Mouse (Mus musculus) urinary bladder, postnatal 4 days (tissue): ENCODE measurements around the gene Slc23a4.

Experiments
- DNase-seq, 2 experiments: peaks; one replicate each; pipeline ENCODE4 v3.0.0; 2021 to 2022; ENCODE audit warnings: low spot score in 2 of 2

Gene Slc23a4

DNA sequence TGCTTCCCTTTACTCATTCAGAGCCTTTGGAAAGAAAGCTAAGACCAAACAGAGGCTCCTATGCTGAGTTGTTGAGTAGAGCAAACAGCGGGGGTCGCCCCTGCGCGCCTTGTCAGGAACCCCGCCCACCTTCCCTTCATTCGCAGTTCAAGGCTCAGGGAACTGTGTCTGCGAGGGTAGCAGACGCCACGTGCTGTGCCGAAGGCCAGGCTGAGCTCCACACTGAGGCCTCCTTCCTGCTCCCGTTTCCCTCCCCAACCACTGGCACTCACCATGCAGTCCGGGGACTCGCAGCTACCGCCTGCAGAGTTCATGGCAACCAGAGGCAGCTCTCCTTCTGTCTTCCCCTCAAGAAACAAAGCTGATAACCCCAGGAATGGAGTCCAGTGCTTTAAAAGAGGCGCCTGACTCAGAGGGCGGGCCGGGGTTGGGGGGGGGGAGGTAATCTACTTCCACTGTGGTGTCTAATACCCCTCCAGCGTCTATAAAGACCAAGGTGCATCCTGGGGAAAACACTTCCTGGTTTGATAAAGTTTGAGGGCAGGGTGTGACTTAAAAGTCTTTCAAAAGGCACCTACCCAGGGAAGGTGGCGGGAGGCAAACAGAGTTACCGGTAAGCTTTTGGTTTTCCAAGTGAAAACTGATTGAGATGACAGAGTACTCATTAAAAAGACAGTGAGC, at the start of gene Slc23a4:
Gene Slc23a4 (minus strand): TSS at position 324 of the 681 bp plus-strand sequence.
- DNase-seq: no peak

DNA sequence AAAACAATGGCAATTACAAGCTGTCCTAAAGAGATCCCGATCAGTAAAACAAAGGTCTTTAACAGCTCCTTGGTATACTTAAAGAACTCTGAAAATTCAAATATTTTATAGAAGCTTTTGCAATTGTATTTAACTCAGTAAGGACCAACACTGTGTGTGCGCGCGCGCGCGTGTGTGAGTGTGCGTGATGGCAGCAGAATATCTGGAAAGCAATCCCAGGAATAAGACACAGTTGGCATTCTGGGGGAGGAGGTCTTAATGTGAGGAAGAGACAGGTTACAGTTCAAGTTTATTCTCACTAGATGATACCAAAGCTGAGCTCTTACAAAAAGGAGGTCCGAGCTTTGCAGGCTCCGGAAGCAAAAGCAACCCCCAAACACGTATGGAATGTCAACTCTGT, 45.1 kb upstream of the Slc23a4 start:
- no peak for DNase-seq

DNA sequence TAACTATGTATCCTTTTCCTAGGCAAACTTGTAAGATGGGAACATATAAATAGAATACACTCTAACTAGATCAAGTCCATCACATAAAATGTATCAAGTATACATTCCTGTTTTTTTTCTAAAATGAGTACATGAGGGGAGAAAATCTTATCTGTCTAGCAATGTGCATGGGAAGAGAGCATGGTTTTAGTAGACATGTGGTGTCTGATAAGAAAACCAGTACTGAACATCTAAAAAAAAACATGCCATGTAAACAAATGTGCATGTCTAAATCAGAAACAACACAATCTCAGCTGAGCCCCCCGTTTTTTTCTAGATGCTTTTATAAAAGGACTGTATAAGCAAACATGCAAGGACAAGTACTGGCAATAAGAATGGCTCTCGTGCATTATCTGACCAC, 44.5 kb upstream of the Slc23a4 start:
- DNase-seq: no peak

- DNase-seq: no peak
These were observed 42.6 kb upstream of the Slc23a4 start for GRCm38 (mm10) chr6:35030811-35031210.

DNA sequence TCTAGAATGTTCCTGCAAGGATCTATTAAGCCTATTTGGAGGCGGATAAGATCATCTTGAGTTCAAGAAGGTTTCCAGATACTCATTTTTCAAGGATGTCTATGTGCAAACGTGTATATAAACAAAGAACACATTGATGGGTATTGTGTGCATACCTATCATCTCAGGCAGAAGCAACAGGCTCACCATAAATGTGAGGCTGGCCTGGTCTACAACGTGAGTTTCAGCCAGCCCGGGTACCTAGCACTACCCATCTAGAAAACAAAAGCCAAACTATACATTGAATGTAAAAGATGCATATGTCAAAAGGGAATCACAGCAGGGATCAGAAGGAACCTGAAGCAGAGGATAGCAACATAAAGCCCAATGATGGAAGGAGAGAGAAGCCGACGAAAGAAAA, 42.0 kb upstream of the Slc23a4 start:
- no peak for DNase-seq

DNA sequence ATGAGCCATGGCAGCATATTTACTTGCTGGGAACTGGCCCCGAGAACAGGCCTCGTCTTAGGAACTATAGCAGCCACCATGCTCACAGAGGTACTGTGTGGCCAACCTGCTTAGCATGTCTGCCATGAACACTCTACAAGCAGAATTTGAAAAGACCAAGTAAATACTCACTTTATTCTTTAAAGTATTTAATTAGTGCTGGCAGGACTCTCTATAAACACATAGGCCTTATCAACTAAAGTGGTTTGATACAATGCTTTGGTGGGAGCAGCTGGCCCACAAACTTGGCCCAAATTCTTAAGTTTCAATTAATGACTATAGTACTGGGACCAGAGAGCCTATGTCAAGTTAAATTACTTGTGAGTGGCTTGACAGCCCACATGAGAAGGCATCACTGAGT, 39.8 kb upstream of the Slc23a4 start:
- DNase-seq: no peak

GRCm38 (mm10) chr6:35027257-35027656, 39.1 kb upstream of the Slc23a4 start:
- no peak for DNase-seq

DNA sequence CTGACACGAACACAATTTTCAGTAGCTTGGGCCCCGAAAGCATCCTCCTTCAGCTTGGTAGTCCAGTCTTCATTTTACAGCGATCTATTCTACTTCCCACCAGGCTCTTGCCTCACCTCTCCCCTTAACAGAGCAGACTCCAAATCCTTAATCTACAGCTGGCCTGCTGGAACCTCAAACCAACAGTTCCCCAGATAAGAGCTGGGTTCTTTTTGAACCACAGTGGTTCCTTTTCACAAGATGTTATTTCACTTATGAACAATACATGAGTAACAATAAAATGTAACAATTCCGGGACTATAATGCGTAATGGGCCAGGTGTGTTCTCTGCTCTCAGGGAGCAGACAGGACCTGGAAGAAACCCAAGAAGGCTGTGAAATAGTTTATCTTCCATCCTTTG, 28.4 kb upstream of the Slc23a4 start:
- no peak for DNase-seq

GRCm38 (mm10) chr6:35011953-35012352, 23.7 kb upstream of the Slc23a4 start:
- no peak for DNase-seq

DNA sequence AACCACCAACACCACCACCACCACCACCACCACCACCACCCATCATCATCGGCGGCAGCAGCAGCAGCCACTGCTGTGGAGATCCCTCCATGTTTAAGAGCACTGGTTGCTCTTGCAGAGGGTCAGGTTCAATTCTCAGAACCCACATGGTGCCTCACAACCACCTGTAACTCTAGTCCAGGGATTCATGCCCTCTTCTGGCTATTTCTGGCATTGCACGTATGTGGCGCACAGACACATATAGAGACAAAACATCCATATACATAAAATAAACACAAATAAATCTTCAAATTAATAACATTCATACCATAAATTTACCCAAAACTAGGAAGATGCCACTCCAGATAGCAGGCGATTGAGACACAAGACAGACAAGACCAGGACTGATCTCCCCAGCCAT, 22.5 kb upstream of the Slc23a4 start:
- DNase-seq: peak in 1 of 2 experiments; percentile 49

GRCm38 (mm10) chr6:35002261-35002669, 14.1 kb upstream of the Slc23a4 start:
- no peak for DNase-seq

DNA sequence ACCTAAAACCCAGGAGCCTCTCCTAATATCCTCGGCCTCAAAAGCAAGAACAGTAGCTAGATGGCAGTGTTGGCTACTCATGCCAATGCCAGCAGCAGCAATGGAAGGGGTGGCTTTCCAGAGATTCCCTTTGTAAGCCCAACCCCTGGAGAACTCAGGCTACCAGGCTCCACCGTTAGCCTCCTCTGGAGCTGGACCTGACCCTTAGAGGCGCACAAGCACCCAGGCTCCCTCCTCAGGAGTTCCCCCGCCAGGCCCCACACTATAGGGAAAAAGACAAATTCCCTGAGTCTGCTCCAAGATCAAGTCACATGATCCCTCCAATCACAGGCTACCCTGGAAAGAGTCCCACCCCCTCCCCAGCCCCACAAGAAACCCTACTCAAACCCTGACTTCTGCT, 10.9 kb upstream of the Slc23a4 start:
- DNase-seq: no peak

GRCm38 (mm10) chr6:34996496-34996895, 8.3 kb upstream of the Slc23a4 start:
- no peak for DNase-seq

DNA sequence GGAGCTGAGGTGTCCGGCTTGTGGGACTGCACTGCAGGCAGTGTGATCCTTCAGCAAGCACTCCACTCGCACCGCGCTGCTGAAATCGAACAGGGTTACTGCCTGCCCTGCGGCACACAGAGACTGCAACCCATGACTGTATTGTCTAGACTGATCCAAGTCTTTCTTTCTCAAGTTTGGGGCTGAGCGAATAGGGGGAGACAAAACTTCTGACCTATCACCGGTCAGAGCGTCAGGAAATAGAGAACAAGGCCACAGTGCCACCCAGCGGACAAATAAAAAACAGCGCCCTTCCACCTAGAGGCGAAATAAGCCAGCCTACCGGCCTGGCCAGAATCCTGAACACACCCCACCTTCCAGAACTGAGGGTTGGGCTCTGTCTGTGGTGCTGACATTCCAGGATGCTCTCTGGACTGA, 7.1 kb upstream of the Slc23a4 start:
- DNase-seq: peak; percentile 77 to 88

GRCm38 (mm10) chr6:34994692-34995091, 6.5 kb upstream of the Slc23a4 start:
- DNase-seq: no peak

GRCm38 (mm10) chr6:34989263-34989662, 1.1 kb upstream of the Slc23a4 start:
- DNase-seq: no peak

GRCm38 (mm10) chr6:34987085-34987645, 1.0 kb downstream of the Slc23a4 start:
- no peak for DNase-seq

DNA sequence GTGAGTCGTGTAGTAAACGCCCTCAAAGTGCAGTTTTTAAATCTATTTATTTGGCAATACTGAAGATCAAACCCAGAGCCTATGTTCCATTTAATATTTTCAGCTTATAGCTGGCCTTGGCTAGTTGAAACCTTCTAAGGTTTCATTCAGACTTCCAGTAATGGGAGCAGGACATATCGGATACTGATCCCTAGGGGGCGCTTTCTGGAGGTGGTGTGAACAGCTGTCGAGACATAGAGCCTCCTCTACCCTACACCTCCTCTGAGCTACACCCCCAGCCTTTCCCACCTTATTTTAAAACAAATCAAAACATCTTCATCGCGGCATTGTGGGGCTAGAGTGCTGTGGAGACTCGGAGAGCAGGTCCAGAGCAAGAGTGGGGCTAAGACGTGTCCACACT, 7.5 kb downstream of the Slc23a4 start:
- no peak for DNase-seq

DNA sequence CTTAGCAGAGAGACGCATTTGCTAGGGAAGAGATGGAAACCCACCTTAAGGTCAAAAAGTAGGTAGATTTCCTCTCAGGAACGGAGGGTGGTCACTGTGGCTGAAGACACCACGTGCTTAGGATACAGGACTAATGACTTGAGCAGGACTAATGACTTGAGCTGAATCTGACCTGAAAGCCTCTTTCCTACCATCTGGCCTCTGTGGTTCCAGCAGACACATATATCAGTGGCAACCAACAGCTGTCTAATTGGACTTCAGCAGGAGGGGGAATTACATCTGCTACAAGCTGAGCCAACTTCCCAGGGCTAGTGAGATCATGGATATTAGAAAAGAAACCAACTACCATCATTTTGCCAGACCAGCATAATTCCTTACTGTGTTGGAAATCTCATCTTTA, 8.9 kb downstream of the Slc23a4 start:
- DNase-seq: no peak

DNA sequence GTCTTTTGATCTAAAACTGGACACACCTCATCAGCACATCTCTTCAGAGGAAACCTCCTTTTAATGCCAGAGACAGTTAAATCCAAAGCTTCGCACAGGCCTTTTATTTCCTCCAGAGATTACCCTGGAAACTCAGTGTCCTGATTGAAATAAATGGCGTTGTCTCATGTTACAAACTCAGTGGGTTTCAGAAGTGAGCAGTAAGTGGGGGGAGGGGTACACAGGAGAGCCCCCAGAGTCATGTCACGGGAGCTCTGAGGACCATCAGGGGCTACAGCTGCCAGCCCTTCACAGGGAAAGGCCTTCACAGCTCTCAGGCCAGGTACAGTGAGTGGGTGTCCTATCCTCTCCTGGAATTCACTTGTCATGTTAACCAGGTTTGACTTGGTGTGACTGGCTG, 17.0 kb downstream of the Slc23a4 start:
- no peak for DNase-seq

DNA sequence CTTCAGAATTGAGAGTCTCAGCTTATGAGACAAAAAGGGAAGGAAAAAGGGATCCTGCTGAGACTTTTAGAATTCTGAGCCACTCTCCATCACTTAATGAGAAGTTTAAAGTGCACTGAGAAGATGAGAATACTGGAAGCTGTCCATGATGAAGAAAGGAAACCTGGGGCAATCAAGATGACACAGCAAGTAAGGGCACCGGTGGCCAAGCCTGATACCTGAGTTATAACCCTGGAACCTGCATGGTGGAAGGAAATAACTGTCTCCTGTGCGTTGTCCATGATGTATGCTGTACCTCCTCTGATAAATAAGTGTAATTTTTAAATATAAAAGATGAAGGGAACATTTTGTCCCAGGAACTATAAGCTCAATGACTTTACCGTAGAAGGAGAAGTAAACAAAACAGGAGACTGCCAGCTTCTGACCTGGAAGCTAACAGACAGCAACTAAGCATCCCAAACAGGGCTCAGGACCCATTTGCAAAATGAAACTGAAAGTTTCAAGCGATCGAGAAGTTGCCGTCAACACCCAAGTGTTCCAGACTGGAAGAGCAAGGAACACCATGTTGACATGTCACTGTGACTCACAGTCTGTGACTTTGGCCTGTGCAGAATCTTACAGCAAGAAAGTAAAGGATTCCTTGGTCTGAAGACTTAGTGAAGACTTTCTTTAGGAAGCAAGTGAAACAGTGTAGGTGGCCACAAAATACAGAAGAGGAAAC, 22.2 kb downstream of the Slc23a4 start:
- no peak for DNase-seq

- no peak for DNase-seq
These were observed 23.7 kb downstream of the Slc23a4 start for GRCm38 (mm10) chr6:34964550-34964949.

- no peak for DNase-seq
These were observed 29.1 kb downstream of the Slc23a4 start for GRCm38 (mm10) chr6:34959131-34959530.
